Mouse (Mus musculus): Measurements from ENCODE around the gene Zdhhc23. TPM values are rescaled to one million over a fixed set of nuclear protein-coding genes. Genes with fewer than 3 reads are reported as not detected.

The Zdhhc23 gene
- total RNA-seq, 2 experiments from 2014 or later = 36.1 to 37.1 TPM

DNA sequence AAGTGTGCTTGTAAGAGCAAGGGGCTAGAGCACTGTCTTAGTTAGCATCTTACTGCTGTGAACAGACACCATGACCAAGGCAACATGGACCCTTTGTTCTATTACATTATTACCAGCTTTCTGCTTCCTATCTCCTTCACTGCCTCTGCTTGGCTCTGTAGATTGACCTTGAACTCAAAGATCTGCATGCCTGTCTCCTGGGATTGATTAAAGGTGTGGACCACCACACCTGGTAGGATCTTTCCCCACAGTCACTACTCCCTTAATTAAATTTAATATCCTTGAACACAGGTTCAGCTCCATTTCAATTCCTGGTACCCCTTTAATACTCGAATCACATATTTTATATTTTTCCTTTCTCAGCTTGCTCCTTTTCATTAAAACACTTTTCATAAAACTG, 53.7 kb downstream of the Zdhhc23 start:
- DNase-seq (ENCODE audit: low spot score in 2 of 2) = no peak
- intact Hi-C loops (cut with DNase I) = no loop called here

DNA sequence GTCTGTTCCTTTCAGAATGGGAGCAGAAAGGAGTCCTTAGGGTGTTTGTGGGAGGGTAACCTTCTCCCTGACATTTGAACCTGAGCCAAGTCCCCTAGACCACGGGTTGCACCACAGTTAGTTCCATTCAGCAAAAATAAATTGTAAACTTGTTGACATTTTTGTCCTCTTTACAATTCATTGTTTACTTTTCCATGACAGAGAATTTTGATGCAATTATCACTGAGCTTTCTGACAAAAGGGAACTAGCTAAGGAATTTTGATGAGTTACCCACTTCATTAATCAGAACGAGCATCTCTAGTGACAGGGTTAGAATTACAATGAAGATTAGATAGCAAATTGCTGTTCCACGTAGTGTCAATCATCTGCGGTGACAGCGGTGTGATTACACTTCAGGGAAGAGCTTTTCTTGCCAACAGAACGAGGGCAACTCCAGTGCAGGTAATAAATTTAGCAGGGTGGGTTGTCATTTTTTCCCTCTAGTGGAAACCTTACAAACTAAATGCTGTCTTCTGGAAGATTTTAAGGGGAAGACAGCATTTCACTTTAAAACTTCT, 54.5 kb downstream of the Zdhhc23 start:
- DNase-seq (ENCODE audit: low spot score in 2 of 2) = no peak
- intact Hi-C loops (cut with DNase I) = no loop called here

DNA sequence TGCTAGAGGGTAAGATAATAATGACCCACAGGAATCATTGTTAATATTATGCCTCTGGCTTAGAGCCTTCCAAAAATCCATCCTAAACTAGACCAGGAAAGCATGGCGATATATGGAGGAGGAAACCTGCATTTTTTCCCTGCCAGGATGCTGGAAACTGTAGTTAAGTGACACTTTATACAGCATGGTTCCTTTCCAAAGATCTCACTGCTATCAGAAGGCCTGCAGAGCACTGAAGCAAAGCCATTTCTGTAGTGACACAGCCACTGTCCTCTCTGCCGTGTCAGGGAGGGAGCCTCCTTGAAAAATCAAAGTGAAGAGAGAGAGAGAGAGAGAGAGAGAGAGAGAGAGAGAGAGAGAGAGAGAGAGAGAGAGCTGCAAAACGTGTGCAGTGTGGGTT, 57.0 kb downstream of the Zdhhc23 start:
- DNase-seq (ENCODE audit: low spot score in 2 of 2) = no peak
- intact Hi-C loops (cut with DNase I) = no loop called here

DNA sequence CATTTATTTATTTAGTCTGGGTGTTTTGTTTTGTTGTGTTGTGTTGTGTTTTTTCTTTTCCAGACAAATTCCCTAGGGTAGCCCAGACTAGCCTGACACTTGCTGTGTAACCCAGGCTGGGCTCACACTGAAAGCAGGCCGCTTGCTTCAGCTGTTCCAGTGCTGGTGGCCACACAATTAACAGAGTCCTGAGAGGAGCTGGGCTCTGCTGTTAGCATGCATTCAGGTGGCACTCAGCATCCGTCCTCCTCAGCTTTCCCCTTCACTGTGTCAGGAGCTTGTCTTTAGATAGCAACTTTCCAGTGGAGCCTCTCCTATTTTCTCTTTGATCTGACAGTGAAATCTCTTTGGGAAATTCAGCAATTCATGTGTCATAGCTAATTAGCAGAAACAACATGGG, 57.6 kb downstream of the Zdhhc23 start:
- intact Hi-C loops (cut with DNase I) = no loop called here

DNA sequence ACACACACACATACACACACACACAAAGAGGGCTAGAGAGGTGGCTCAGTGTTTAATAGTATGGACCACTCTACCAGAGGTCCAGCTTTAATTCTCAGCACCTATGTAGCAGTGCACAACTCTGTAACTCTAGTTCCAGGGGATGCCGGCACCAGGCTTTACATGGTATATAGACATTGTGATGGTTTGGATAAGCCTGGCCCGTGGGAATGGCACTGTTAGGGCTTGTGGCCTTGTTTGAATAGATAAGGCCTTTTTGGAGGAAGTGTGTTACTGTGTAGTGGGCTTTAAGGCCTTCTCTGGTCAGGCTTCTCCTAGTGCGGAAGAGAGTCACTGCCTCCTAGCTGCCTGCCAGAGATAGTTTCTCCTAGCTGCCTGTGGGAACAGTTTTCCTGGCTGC, 60.7 kb downstream of the Zdhhc23 start:
- DNase-seq (ENCODE audit: low spot score in 2 of 2) = no peak
- intact Hi-C loops (cut with DNase I) = no loop called here

More for the DNA sequence above, 57.6 kb downstream of the Zdhhc23 start:
- DNase-seq (ENCODE audit: low spot score in 2 of 2) = no peak

Small RNA genes lying within 50 kb of the gene (microRNA-seq; reads per million reads assigned to microRNA genes)
- 0 reads per million in 2 experiments for gene Mir3470b

Other genes with a start within 250 kb of the Zdhhc23 start
- 1 to 10 TPM in 1 of 2 experiments, not detected in 1; 1.0 TPM for gene Drd3, start 225.8 kb downstream of the Zdhhc23 start, total RNA-seq (2021)
- 1 to 10 TPM; 2.6 to 6.1 TPM for gene Ccdc191, start 90.0 kb downstream of the Zdhhc23 start, total RNA-seq (2021)
- 10 to 100 TPM; 24.5 to 29.6 TPM for gene Qtrt2, start 53.0 kb downstream of the Zdhhc23 start, total RNA-seq (2021)
- 1 to 10 TPM; 2.8 to 3.0 TPM for gene Gramd1c, start 83.6 kb upstream of the Zdhhc23 start, total RNA-seq (2021)
- 100 to 1,000 TPM; 437 to 445 TPM for gene Atp6v1a, start 159.9 kb upstream of the Zdhhc23 start, total RNA-seq (2021)
- gene Naa50, start 160.0 kb upstream of the Zdhhc23 start, total RNA-seq (2021) = 10 to 100 TPM; 52.4 to 52.8 TPM
- 10 to 100 TPM; 36.4 to 38.1 TPM for gene Usf3, start 193.5 kb upstream of the Zdhhc23 start, total RNA-seq (2021)